Mouse (Mus musculus) lung, embryonic 16.5 days (tissue): ENCODE data around the gene Il17re. TPM values are rescaled to one million over a fixed set of nuclear protein-coding genes. Genes with fewer than 3 reads are reported as not detected.

Source experiments
- ATAC-seq: fragments of 200-750 bp; cut with Nextera tagmentation; 2 replicates; pipeline ENCODE4 v1.8.0; 2017; ENCODE audit warnings: low read depth, mild to moderate bottlenecking, moderate library complexity
- H3K27ac ChIP-seq: fragments of 300-500 bp; sonication (generic); 2 replicates; pipeline ENCODE4 v1.5.1; 2014; ENCODE audit warnings: mild to moderate bottlenecking, control low read depth, low read length
- H3K27me3 ChIP-seq: fragments of 300-500 bp; sonication (generic); 2 replicates; pipeline ENCODE4 v1.6.1; 2014; ENCODE audit warnings: low read depth, low read length, mixed read lengths; ENCODE audit not compliant: control insufficient read depth, insufficient read depth
- H3K36me3 ChIP-seq: fragments of 300-500 bp; sonication (generic); 2 replicates; pipeline ENCODE4 v1.6.1; 2014; ENCODE audit warnings: low read length; ENCODE audit not compliant: control insufficient read depth, insufficient read depth
- H3K4me1 ChIP-seq: fragments of 300-500 bp; sonication (generic); replicated peaks from 2 replicates; pipeline ENCODE4 v1.6.1; 2014; ENCODE audit warnings: low read length, mixed read lengths; ENCODE audit not compliant: control insufficient read depth, insufficient read depth
- H3K4me2 ChIP-seq: fragments of 300-500 bp; sonication (generic); 2 replicates; pipeline ENCODE4 v1.6.1; 2014; ENCODE audit warnings: low read depth, low read length, control low read depth
- H3K4me3 ChIP-seq: fragments of 300-500 bp; sonication (generic); 2 replicates; pipeline ENCODE4 v1.5.1; 2014; ENCODE audit warnings: mild to moderate bottlenecking, low read length, control low read depth
- H3K9ac ChIP-seq: fragments of 300-500 bp; sonication (generic); 2 replicates; pipeline ENCODE4 v1.6.1; 2014; ENCODE audit warnings: low read length, control low read depth
- H3K9me3 ChIP-seq: fragments of 300-500 bp; sonication (generic); 2 replicates; pipeline ENCODE4 v1.6.1; 2016; ENCODE audit warnings: low read length; ENCODE audit not compliant: control insufficient read depth
- WGBS: fragments of 180-500 bp; shearing (Covaris S2); extraction: QIAGEN DNeasy Blood & Tissue Kit; methylation state at CpG from one replicate; pipeline ENCODE4 v1.1.7; 2014; 5-methylcytosine and 5-hydroxymethylcytosine counted together
- polyA plus RNA-seq: library from polyadenylated mRNA; unstranded; fragments of >200 nt; fragmentation: Nextera tagmentation; extraction: Ambion mirVana; gene quantifications from 2 replicates; pipeline ENCODE4 v1.2.1, GENCODE M21; 2015

Gene Il17re
- polyA plus RNA-seq, 1 experiment from 2014 or later = 25.8 TPM

GRCm38 (mm10) chr6:113492101-113492864 lies 34.0 kb downstream of the Il17re start:
- 72% methylated on average over 24 of the region's 24 CpGs for WGBS
- H3K36me3 ChIP-seq = no peaks in the 10 kb centered on the region; the same call in 1 of the 2 replicates

GRCm38 (mm10) chr6:113494258-113494788 lies 36.0 kb downstream of the Il17re start:
- peak overlapping the region; percentile 67 for H3K9ac ChIP-seq
- peak overlapping the region; percentile 82 for H3K4me2 ChIP-seq
- no peaks in the 10 kb centered on the region for H3K9me3 ChIP-seq
- WGBS = under 1% methylated on average over 54 of the region's 54 CpGs
- H3K4me3 ChIP-seq = peak overlapping the region; percentile 51
- peak; percentile 81 for ATAC-seq
- no peak overlapping the region for H3K27ac ChIP-seq
- H3K36me3 ChIP-seq = no peaks in the 10 kb centered on the region; the same call in 1 of the 2 replicates
- H3K4me1 ChIP-seq = peaks cover 6% of the 10 kb centered on the region
- peaks cover 18% of the 10 kb centered on the region for H3K27me3 ChIP-seq

More at GRCm38 (mm10) chr6:113492101-113492864, 34.0 kb downstream of the Il17re start:
- no peak overlapping the region for H3K9ac ChIP-seq
- H3K27me3 ChIP-seq = peaks cover 18% of the 10 kb centered on the region
- H3K4me1 ChIP-seq = peaks cover 12% of the 10 kb centered on the region
- no peaks in the 10 kb centered on the region for H3K9me3 ChIP-seq
- H3K4me3 ChIP-seq = no peak overlapping the region
- no peak overlapping the region for H3K4me2 ChIP-seq
- no peak for ATAC-seq
- H3K27ac ChIP-seq = no peak overlapping the region

GRCm38 (mm10) chr6:113495071-113495675 lies 36.9 kb downstream of the Il17re start:
- peaks cover 18% of the 10 kb centered on the region for H3K27me3 ChIP-seq
- no peak overlapping the region; the same call in 1 of the 2 replicates for H3K9ac ChIP-seq
- peak overlapping the region; percentile 82 for H3K4me2 ChIP-seq
- WGBS = 33% methylated on average over 28 of the region's 28 CpGs
- H3K9me3 ChIP-seq = no peaks in the 10 kb centered on the region
- ATAC-seq = peak; percentile 31; the same call in 1 of the 2 replicates
- H3K27ac ChIP-seq = no peak overlapping the region
- H3K36me3 ChIP-seq = no peaks in the 10 kb centered on the region; the same call in 1 of the 2 replicates
- H3K4me3 ChIP-seq = peak overlapping the region; percentile 51
- H3K4me1 ChIP-seq = peaks cover 6% of the 10 kb centered on the region

GRCm38 (mm10) chr6:113499346-113499745 lies 41.1 kb downstream of the Il17re start:
- 65% methylated on average over 6 of the region's 6 CpGs for WGBS
- no peak for ATAC-seq

GRCm38 (mm10) chr6:113501388-113502084 lies 43.3 kb downstream of the Il17re start, which contains the start of gene Prrt3:
TSS of gene Prrt3 (minus strand) at chr6:113501931.
- no peaks in the 10 kb centered on the region for H3K36me3 ChIP-seq
- peak within 1 kb of the TSS; percentile 37; the same call in 1 of the 2 replicates for H3K9ac ChIP-seq
- H3K27ac ChIP-seq = no peak within 1 kb of the TSS
- H3K9me3 ChIP-seq = no peaks in the 10 kb centered on the region
- ATAC-seq = no peak
- 4% methylated on average over 32 of the region's 32 CpGs for WGBS
- peak within 1 kb of the TSS; percentile 32 for H3K4me3 ChIP-seq
- H3K27me3 ChIP-seq = peaks cover 22% of the 10 kb centered on the region
- H3K4me1 ChIP-seq = no peaks in the 10 kb centered on the region; the same call in 1 of the 2 replicates
- peak within 1 kb of the TSS; percentile 42 for H3K4me2 ChIP-seq

More at GRCm38 (mm10) chr6:113499346-113499745, 41.1 kb downstream of the Il17re start:
- Histone ChIP-seq H3K9me3 (no peaks in the 10 kb centered on the region), H3K4me1 (peaks cover 6% of the 10 kb centered on the region), H3K4me3 (no peak overlapping the region), H3K4me2 (no peak overlapping the region), H3K27me3 (peaks cover 39% of the 10 kb centered on the region), H3K36me3 (no peaks in the 10 kb centered on the region), H3K9ac (no peak overlapping the region), H3K27ac (no peak overlapping the region)

- Histone ChIP-seq H3K27ac (no peak overlapping the region), H3K27me3 (peaks cover 21% of the 10 kb centered on the region), H3K36me3 (no peaks in the 10 kb centered on the region), H3K4me1 (no peaks in the 10 kb centered on the region; the same call in 1 of the 2 replicates), H3K9ac (no peak overlapping the region), H3K9me3 (no peaks in the 10 kb centered on the region), H3K4me2 (no peak overlapping the region), H3K4me3 (no peak overlapping the region)
- ATAC-seq = no peak
- WGBS = 65% methylated on average over 2 of the region's 2 CpGs
Observed at GRCm38 (mm10) chr6:113502801-113503200, 44.5 kb downstream of the Il17re start.

GRCm38 (mm10) chr6:113505689-113506088 lies 47.4 kb downstream of the Il17re start:
- Histone ChIP-seq H3K9me3 (no peaks in the 10 kb centered on the region), H3K9ac (no peak overlapping the region), H3K27ac (no peak overlapping the region), H3K4me3 (no peak overlapping the region), H3K4me1 (no peaks in the 10 kb centered on the region; the same call in 1 of the 2 replicates), H3K27me3 (peaks cover 15% of the 10 kb centered on the region), H3K36me3 (no peaks in the 10 kb centered on the region), H3K4me2 (no peak overlapping the region)
- no peak for ATAC-seq
- WGBS = 81% methylated on average over 1 of the region's 1 CpGs

- Histone ChIP-seq H3K27me3 (peaks cover 3% of the 10 kb centered on the region; the same call in 1 of the 2 replicates), H3K4me1 (no peaks in the 10 kb centered on the region), H3K4me2 (no peak overlapping the region), H3K36me3 (no peaks in the 10 kb centered on the region), H3K4me3 (no peak overlapping the region), H3K9ac (no peak overlapping the region), H3K9me3 (no peaks in the 10 kb centered on the region), H3K27ac (no peak overlapping the region)
- no peak for ATAC-seq
Observed at GRCm38 (mm10) chr6:113507130-113507529, 48.8 kb downstream of the Il17re start.
